8 mouse cellular contexts compared by ENCODE assay signal in genomic region chr12:56689736-56690135, GRCm38 (mm10). TPM values are rescaled to one million over a fixed set of nuclear protein-coding genes. Genes with fewer than 3 reads are reported as not detected.
DNase-seq lines count a peak whose midpoint lies in the region; ATAC-seq and TF ChIP-seq lines count a peak whose summit lies in the region.

No protein-coding gene starts in this region.

- DNase-seq in adrenal gland, postnatal 14 days = peak; percentile 35
- DNase-seq in adrenal gland, adult 2 months = no peak
- DNase-seq in lung, adult 2 months = peak; percentile 15
- DNase-seq in lung, postnatal 14 days = no peak
- DNase-seq in retina, embryonic 14.5 days (ENCODE audit: low spot score) = peak; percentile 74
- no peak for DNase-seq in cerebellum, adult 11 months
- DNase-seq in urinary bladder, postnatal 25 days (ENCODE audit: low spot score) = no peak

- H3K4me1 ChIP-seq in lung, adult 2 months (ENCODE audit: control insufficient read depth, insufficient read depth, low read length) = no peaks in the 10 kb centered on the region
- H3K4me1 ChIP-seq in hindbrain, embryonic 13.5 days (replicated peaks) = 0 out of 2 replicates have a peak, but pooled peaks cover 2% of the 10 kb centered on the region

- no peaks in the 10 kb centered on the region for H3K9me3 ChIP-seq in hindbrain, embryonic 13.5 days

- TF ChIP-seq CTCF in lung, adult 2 months (IDR thresholded peaks at IDR 0.05; ENCODE audit: insufficient read depth, low read length) = no peak

- no peak overlapping the region for H3K4me2 ChIP-seq in hindbrain, embryonic 13.5 days

- no peak overlapping the region for H3K4me3 ChIP-seq in lung, adult 2 months (replicated peaks; ENCODE audit: extremely low read depth, low read depth, low read length)
- H3K4me3 ChIP-seq in hindbrain, embryonic 13.5 days = no peak overlapping the region

- 3% methylated on average over 25 of the region's 25 CpGs for WGBS in lung, adult 2 months
- under 1% methylated on average over 25 of the region's 25 CpGs for WGBS in hindbrain, embryonic 13.5 days

- H3K36me3 ChIP-seq in hindbrain, embryonic 13.5 days = no peaks in the 10 kb centered on the region

- no peak overlapping the region for H3K9ac ChIP-seq in hindbrain, embryonic 13.5 days

- 0 out of 2 replicates have a peak, but pooled peaks have one; percentile 31 for ATAC-seq in hindbrain, embryonic 13.5 days (ENCODE audit: low FRiP score)

- H3K27me3 ChIP-seq in hindbrain, embryonic 13.5 days = peaks cover 99% of the 10 kb centered on the region

- TF ChIP-seq POLR2A in lung, adult 2 months (IDR thresholded peaks at IDR 0.05; ENCODE audit: borderline replicate concordance, extremely low read depth, low read depth, low read length) = no peak

- H3K27ac ChIP-seq in hindbrain, embryonic 13.5 days = no peak overlapping the region

RNA-seq across cellular contexts. Expression of gene Pax9, which starts 1.8 kb away (rescaled TPM):
- 0.07 TPM in 1 of 2 replicates, not detected in the other for total RNA-seq in adrenal gland, postnatal 14 days (2021)
- total RNA-seq in adrenal gland, adult 2 months (2021) = not detected
- not detected in 2 replicates for polyA plus RNA-seq in adrenal gland, adult 2 months (2012; rRNA removed)
- polyA plus RNA-seq in lung, adult 2 months (2012; rRNA removed) = 0.98 and 16.8 TPM in 2 replicates
- polyA plus RNA-seq in hindbrain, embryonic 13.5 days (2015; fragmentation: Nextera tagmentation; extraction: Ambion mirVana) = 0.05 and 0.23 TPM in 2 replicates

Comparison
In these comparisons a context has a peak if more than half of its experiments do, and no peak if none do; other contexts are left out.
1. DNase-seq: peak in adrenal gland, postnatal 14 days (single experiment), lung, adult 2 months (single experiment) and retina, embryonic 14.5 days (single experiment); none in adrenal gland, adult 2 months (single experiment), lung, postnatal 14 days (single experiment), cerebellum, adult 11 months (single experiment) and urinary bladder, postnatal 25 days (single experiment).